Mouse (Mus musculus) stomach, embryonic 16.5 days (tissue): Measurements from ENCODE around the gene Tfap2b. TPM values are rescaled to one million over a fixed set of nuclear protein-coding genes. Genes with fewer than 3 reads are reported as not detected.

Experiments
- ATAC-seq: fragments of 200-750 bp; cut with Nextera tagmentation; 2 replicates; pipeline ENCODE4 v1.8.0; 2017; ENCODE audit warnings: moderate number of reproducible peaks, moderate TSS enrichment; ENCODE audit not compliant: insufficient read depth, low FRiP score
- H3K27ac ChIP-seq: fragments of 300-500 bp; sonication (generic); 2 replicates; pipeline ENCODE4 v1.5.1; 2014; ENCODE audit warnings: low read length
- H3K27me3 ChIP-seq: fragments of 300-500 bp; sonication (generic); 2 replicates; pipeline ENCODE4 v1.6.1; 2014; ENCODE audit warnings: low read length, control low read depth, mixed read lengths; ENCODE audit not compliant: control insufficient read depth, insufficient read depth
- H3K36me3 ChIP-seq: fragments of 300-500 bp; sonication (generic); 2 replicates; pipeline ENCODE4 v1.6.1; 2014; ENCODE audit warnings: low read length; ENCODE audit not compliant: control insufficient read depth, insufficient read depth
- H3K4me1 ChIP-seq: fragments of 300-500 bp; sonication (generic); 2 replicates; pipeline ENCODE4 v1.6.1; 2014; ENCODE audit warnings: low read length, control low read depth, mixed read lengths; ENCODE audit not compliant: control insufficient read depth, insufficient read depth
- H3K4me2 ChIP-seq: fragments of 300-500 bp; sonication (generic); 2 replicates; pipeline ENCODE4 v1.6.1; 2014; ENCODE audit warnings: low read depth, low read length, mixed read lengths
- H3K4me3 ChIP-seq: fragments of 300-500 bp; sonication (generic); replicated peaks from 2 replicates; pipeline ENCODE4 v1.5.1; 2014; ENCODE audit warnings: mild to moderate bottlenecking, low read length
- H3K9ac ChIP-seq: fragments of 300-500 bp; sonication (generic); 2 replicates; pipeline ENCODE4 v1.6.1; 2014; ENCODE audit warnings: low read length
- H3K9me3 ChIP-seq: fragments of 300-500 bp; sonication (generic); replicated peaks from 2 replicates; pipeline ENCODE4 v1.6.1; 2016; ENCODE audit warnings: low read length, control low read depth; ENCODE audit not compliant: control insufficient read depth
- whole genome bisulfite sequencing: fragments of 180-500 bp; shearing (Covaris S2); extraction: QIAGEN DNeasy Blood & Tissue Kit; methylation state at CpG from one replicate; pipeline ENCODE4 v1.1.7; 2014; 5-methylcytosine and 5-hydroxymethylcytosine counted together
- polyA plus RNA-seq: library from polyadenylated mRNA; unstranded; fragments of >200 nt; fragmentation: Nextera tagmentation; extraction: Ambion mirVana; gene quantifications from 2 replicates; pipeline ENCODE4 v1.2.1, GENCODE M21; 2015

The Tfap2b gene
- polyA plus RNA-seq, 1 experiment from 2014 or later = 0.08 TPM

GRCm38 (mm10) chr1:19226699-19227098 lies 18.0 kb downstream of the Tfap2b start:
- Histone ChIP-seq H3K27ac (no peak overlapping the region), H3K36me3 (no peaks in the 10 kb centered on the region), H3K4me2 (no peak overlapping the region), H3K4me3 (no peak overlapping the region), H3K9me3 (no peaks in the 10 kb centered on the region), H3K9ac (no peak overlapping the region), H3K4me1 (no peaks in the 10 kb centered on the region), H3K27me3 (peaks cover 82% of the 10 kb centered on the region)
- ATAC-seq = peak; percentile 37; the same call in 1 of the 2 replicates
- 4% methylated on average over 8 of the region's 8 CpGs for WGBS

GRCm38 (mm10) chr1:19230926-19231573 lies 22.3 kb downstream of the Tfap2b start:
- H3K4me3 ChIP-seq = no peak overlapping the region
- no peak overlapping the region for H3K27ac ChIP-seq
- H3K9ac ChIP-seq = no peak overlapping the region
- H3K4me2 ChIP-seq = no peak overlapping the region
- H3K27me3 ChIP-seq = peaks cover 77% of the 10 kb centered on the region
- H3K4me1 ChIP-seq = no peaks in the 10 kb centered on the region
- 2% methylated on average over 16 of the region's 16 CpGs for WGBS
- ATAC-seq = no peak
- no peaks in the 10 kb centered on the region for H3K9me3 ChIP-seq
- H3K36me3 ChIP-seq = no peaks in the 10 kb centered on the region

- Histone ChIP-seq H3K9ac (no peak overlapping the region), H3K9me3 (no peaks in the 10 kb centered on the region), H3K4me2 (no peak overlapping the region), H3K4me1 (no peaks in the 10 kb centered on the region), H3K4me3 (no peak overlapping the region), H3K27me3 (peaks cover 77% of the 10 kb centered on the region), H3K36me3 (no peaks in the 10 kb centered on the region), H3K27ac (no peak overlapping the region)
- 3% methylated on average over 16 of the region's 16 CpGs for WGBS
- no peak for ATAC-seq
Measured at GRCm38 (mm10) chr1:19231574-19232080, 22.9 kb downstream of the Tfap2b start.

- ATAC-seq = no peak
- H3K9ac ChIP-seq = no peak overlapping the region
- no peak overlapping the region for H3K4me3 ChIP-seq
- peaks cover 78% of the 10 kb centered on the region for H3K27me3 ChIP-seq
- H3K9me3 ChIP-seq = no peaks in the 10 kb centered on the region
- no peaks in the 10 kb centered on the region for H3K4me1 ChIP-seq
- no peaks in the 10 kb centered on the region for H3K36me3 ChIP-seq
- no peak overlapping the region for H3K4me2 ChIP-seq
- 11% methylated on average over 1 of the region's 1 CpGs for WGBS
- H3K27ac ChIP-seq = no peak overlapping the region
Measured at GRCm38 (mm10) chr1:19232743-19233142, 24.0 kb downstream of the Tfap2b start.

GRCm38 (mm10) chr1:19233857-19234256 lies 25.1 kb downstream of the Tfap2b start:
- no peak overlapping the region for H3K4me2 ChIP-seq
- WGBS = 2% methylated on average over 19 of the region's 19 CpGs
- H3K9ac ChIP-seq = no peak overlapping the region
- H3K36me3 ChIP-seq = no peaks in the 10 kb centered on the region
- H3K4me1 ChIP-seq = no peaks in the 10 kb centered on the region
- no peak overlapping the region for H3K4me3 ChIP-seq
- no peaks in the 10 kb centered on the region for H3K9me3 ChIP-seq
- no peak overlapping the region for H3K27ac ChIP-seq
- no peak for ATAC-seq
- peaks cover 71% of the 10 kb centered on the region for H3K27me3 ChIP-seq

GRCm38 (mm10) chr1:19234432-19235205 lies 25.9 kb downstream of the Tfap2b start:
- Histone ChIP-seq H3K9ac (no peak overlapping the region), H3K4me2 (no peak overlapping the region), H3K27me3 (peaks cover 69% of the 10 kb centered on the region), H3K36me3 (no peaks in the 10 kb centered on the region), H3K4me1 (no peaks in the 10 kb centered on the region), H3K9me3 (no peaks in the 10 kb centered on the region), H3K4me3 (0 out of 2 replicates have a peak overlapping the region, but pooled peaks have one; percentile 4), H3K27ac (no peak overlapping the region)
- 2% methylated on average over 31 of the region's 31 CpGs for WGBS
- ATAC-seq = no peak

DNA sequence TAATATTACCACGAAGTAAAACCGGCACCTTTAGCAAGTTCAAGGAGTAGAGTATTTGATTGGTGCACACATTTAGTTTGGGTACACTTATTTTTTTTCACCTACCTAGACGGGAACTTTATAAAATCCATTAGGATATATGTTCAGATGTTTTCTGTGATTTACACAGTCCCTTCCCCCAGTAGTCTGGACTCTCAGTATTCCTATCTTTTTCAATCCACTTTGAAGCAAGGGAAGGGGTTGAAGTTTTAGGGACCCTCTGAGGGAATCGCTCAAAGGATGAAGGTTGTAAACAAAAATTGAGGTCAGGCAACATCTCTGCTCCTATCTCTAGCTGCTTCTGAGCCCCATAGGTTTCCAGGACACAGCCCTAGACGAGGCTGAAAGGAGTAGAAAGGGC lies 27.3 kb downstream of the Tfap2b start:
- ATAC-seq = no peak
- H3K27me3 ChIP-seq = peaks cover 77% of the 10 kb centered on the region
- no peak overlapping the region for H3K9ac ChIP-seq
- H3K36me3 ChIP-seq = no peaks in the 10 kb centered on the region
- no peak overlapping the region for H3K4me3 ChIP-seq
- no peak overlapping the region for H3K4me2 ChIP-seq
- H3K27ac ChIP-seq = no peak overlapping the region
- WGBS = 4% methylated on average over 5 of the region's 5 CpGs
- H3K4me1 ChIP-seq = no peaks in the 10 kb centered on the region
- no peaks in the 10 kb centered on the region for H3K9me3 ChIP-seq

DNA sequence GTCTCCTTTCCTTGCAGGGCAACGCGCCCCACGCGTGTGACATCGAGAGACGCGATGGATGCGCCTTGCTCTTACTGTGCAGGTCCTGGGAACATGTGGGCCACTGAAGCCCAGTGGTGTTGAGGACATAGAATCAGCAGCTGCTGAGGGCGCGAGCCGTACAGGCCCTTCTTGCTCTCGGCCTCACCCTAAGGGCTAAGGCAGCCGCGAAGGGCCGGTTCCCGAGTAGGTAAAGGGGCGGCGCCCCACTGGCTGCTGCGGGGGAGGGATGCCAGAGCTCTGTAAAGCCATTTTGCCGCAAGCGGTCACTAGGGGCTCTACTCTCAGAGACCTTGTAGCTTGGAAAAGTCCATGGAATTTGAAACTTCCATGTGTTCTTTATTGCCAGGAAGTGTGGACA lies 27.9 kb downstream of the Tfap2b start:
- Histone ChIP-seq H3K4me1 (0 out of 2 replicates have a peak, but pooled peaks cover 2% of the 10 kb centered on the region), H3K4me3 (no peak overlapping the region), H3K9ac (no peak overlapping the region), H3K9me3 (no peaks in the 10 kb centered on the region), H3K36me3 (no peaks in the 10 kb centered on the region), H3K27ac (no peak overlapping the region), H3K27me3 (peaks cover 77% of the 10 kb centered on the region), H3K4me2 (no peak overlapping the region)
- no peak for ATAC-seq
- WGBS = 2% methylated on average over 21 of the region's 21 CpGs

GRCm38 (mm10) chr1:19237061-19237460 lies 28.3 kb downstream of the Tfap2b start:
- no peaks in the 10 kb centered on the region for H3K36me3 ChIP-seq
- no peak overlapping the region for H3K27ac ChIP-seq
- no peak overlapping the region for H3K9ac ChIP-seq
- 0 out of 2 replicates have a peak, but pooled peaks cover 2% of the 10 kb centered on the region for H3K4me1 ChIP-seq
- no peaks in the 10 kb centered on the region for H3K9me3 ChIP-seq
- 4% methylated on average over 9 of the region's 9 CpGs for WGBS
- no peak overlapping the region for H3K4me3 ChIP-seq
- H3K4me2 ChIP-seq = no peak overlapping the region
- no peak for ATAC-seq
- peaks cover 79% of the 10 kb centered on the region for H3K27me3 ChIP-seq
